18 mouse cellular contexts compared by ENCODE assay signal in the genomic region with DNA sequence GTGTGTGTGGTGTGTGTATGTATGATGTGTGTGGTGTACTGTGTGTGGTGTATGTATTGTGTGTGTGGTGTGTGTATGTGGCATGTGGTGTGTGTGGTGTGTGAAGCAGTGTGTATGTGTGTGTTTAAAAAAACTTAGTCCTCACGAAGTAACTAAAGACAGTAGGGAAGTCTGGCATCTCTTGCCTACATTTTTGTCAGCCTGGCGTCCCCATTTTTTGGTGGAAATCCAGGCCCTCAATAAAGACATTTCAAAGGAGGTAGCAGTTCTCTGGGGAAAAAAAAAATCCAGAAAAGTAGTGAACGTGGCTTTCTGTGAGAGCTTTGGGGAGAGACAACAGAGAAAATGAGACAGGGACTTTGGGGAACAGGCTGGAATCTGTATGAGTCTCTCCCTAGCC.
"Had no signal": no experiment of that assay in that cellular context is flagged by ENCODE, and none has a peak within 500 bp of the region (broad histone marks: within the 10 kb centered on the region; RNA-seq: fewer than 3 reads in every experiment).

No protein-coding gene starts in this region.

- H3K27ac ChIP-seq: liver, embryonic 13.5 days; liver, embryonic 15.5 days; lung, embryonic 15.5 days; macrophage; neural tube, embryonic 12.5 days had no signal

- ATAC-seq: liver, postnatal 0 days; lung, postnatal 0 days had no signal

- H3K4me1 ChIP-seq: liver, embryonic 13.5 days; liver, embryonic 15.5 days; lung, embryonic 15.5 days; megakaryocyte, embryonic 14.5 days; neural tube, embryonic 12.5 days had no signal

- H3K4me2 ChIP-seq: liver, embryonic 13.5 days; liver, embryonic 15.5 days; lung, embryonic 15.5 days; midbrain, embryonic 11.5 days; midbrain, embryonic 13.5 days; midbrain, embryonic 15.5 days; neural tube, embryonic 12.5 days had no signal

- H3K9me3 ChIP-seq: lung, embryonic 15.5 days; midbrain, embryonic 13.5 days; midbrain, embryonic 15.5 days; neural tube, embryonic 12.5 days had no signal

- H3K27me3 ChIP-seq: liver, embryonic 13.5 days; liver, embryonic 15.5 days; lung, embryonic 15.5 days; megakaryocyte, embryonic 14.5 days; midbrain, embryonic 13.5 days; midbrain, embryonic 15.5 days; neural tube, embryonic 12.5 days had no signal

- H3K36me3 ChIP-seq: liver, embryonic 13.5 days; liver, embryonic 15.5 days; lung, embryonic 15.5 days; midbrain, embryonic 13.5 days; midbrain, embryonic 15.5 days; neural tube, embryonic 12.5 days had no signal

- DNase-seq: liver, embryonic 13.5 days; liver, postnatal 0 days; lung, adult 2 months; lung, postnatal 14 days; lung, postnatal 36 days; right cerebral cortex, postnatal 14 days; thymus, adult 18-20 months; thymus, postnatal 14 days; thymus, postnatal 36 days had no signal

- H3K9ac ChIP-seq: liver, embryonic 13.5 days; liver, embryonic 15.5 days; liver, postnatal 0 days; lung, embryonic 15.5 days; midbrain, embryonic 13.5 days; midbrain, embryonic 15.5 days; neural tube, embryonic 12.5 days had no signal

- H3K4me3 ChIP-seq: liver, embryonic 13.5 days; liver, embryonic 15.5 days; lung, embryonic 15.5 days; megakaryocyte, embryonic 14.5 days; midbrain, embryonic 13.5 days; midbrain, embryonic 15.5 days; neural tube, embryonic 12.5 days had no signal
